Comparison of ENCODE assay signal across 9 mouse cellular contexts in genomic region chr9:64174341-64174740, GRCm38 (mm10). TPM values are rescaled to one million over a fixed set of nuclear protein-coding genes. Genes with fewer than 3 reads are reported as not detected.
DNase-seq lines count a peak whose midpoint lies in the region; ATAC-seq and TF ChIP-seq lines count a peak whose summit lies in the region.
"Had no signal": no experiment of that assay in that cellular context is flagged by ENCODE, and none has a peak within 500 bp of the region (broad histone marks: within the 10 kb centered on the region; RNA-seq: fewer than 3 reads in every experiment).

No protein-coding gene starts in this region.

- TF ChIP-seq POLR2A in liver, adult 2 months (IDR thresholded peaks at IDR 0.05; ENCODE audit: extremely low read depth, insufficient read depth, low read length): no peak
- no peak for TF ChIP-seq POLR2A in embryonic fibroblast, embryonic 13.5 days (IDR thresholded peaks at IDR 0.05; ENCODE audit: low read depth, low read length)

- H3K9me3 ChIP-seq in limb, embryonic 12.5 days: no peaks in the 10 kb centered on the region
- H3K9me3 ChIP-seq in neural tube, embryonic 15.5 days (replicated peaks): no peaks in the 10 kb centered on the region

- no peak for ATAC-seq in limb, embryonic 12.5 days (ENCODE audit: insufficient number of reproducible peaks, insufficient read depth, low FRiP score, low TSS enrichment, low read depth)
- ATAC-seq in neural tube, embryonic 15.5 days (ENCODE audit: low FRiP score): no peak
- ATAC-seq in granulocyte monocyte progenitor cell, adult 5-6 weeks (replicated peaks; ENCODE audit: poor library complexity, severe bottlenecking): no peak

- H3K79me2 ChIP-seq in liver, adult 2 months (ENCODE audit: control insufficient read depth, insufficient read depth, low read length): no peaks in the 10 kb centered on the region; the same call in 1 of the 2 replicates

- no peak overlapping the region for H3K27ac ChIP-seq in liver, adult 2 months (replicated peaks; ENCODE audit: insufficient read depth, low read depth, low read length)
- no peak overlapping the region for H3K27ac ChIP-seq in embryonic fibroblast, embryonic 13.5 days (ENCODE audit: insufficient read depth, low read length)
- H3K27ac ChIP-seq in limb, embryonic 12.5 days: no peak overlapping the region
- H3K27ac ChIP-seq in neural tube, embryonic 15.5 days (replicated peaks): no peak overlapping the region

- H3K36me3 ChIP-seq in liver, adult 2 months (ENCODE audit: control insufficient read depth, insufficient read depth, low read length): peaks cover 35% of the 10 kb centered on the region
- peaks cover 44% of the 10 kb centered on the region for H3K36me3 ChIP-seq in limb, embryonic 12.5 days
- H3K36me3 ChIP-seq in neural tube, embryonic 15.5 days: peaks cover 39% of the 10 kb centered on the region

- H3K27me3 ChIP-seq in liver, adult 2 months (ENCODE audit: control insufficient read depth, insufficient read depth, low read length): no peaks in the 10 kb centered on the region
- no peaks in the 10 kb centered on the region for H3K27me3 ChIP-seq in limb, embryonic 12.5 days
- H3K27me3 ChIP-seq in neural tube, embryonic 15.5 days (replicated peaks): no peaks in the 10 kb centered on the region

- peak overlapping the region; percentile 87 for H3K4me2 ChIP-seq in limb, embryonic 12.5 days
- peak overlapping the region; percentile 91 for H3K4me2 ChIP-seq in neural tube, embryonic 15.5 days

- no peak for DNase-seq in liver, adult 2 months (ENCODE audit: extremely low read depth, low read depth, low spot score)
- no peak for DNase-seq in liver
- DNase-seq in layer of hippocampus, adult 9-11 months: no peak
- no peak for DNase-seq in urinary bladder, postnatal 10 days (ENCODE audit: low spot score)
- DNase-seq: lung, postnatal 14 days had no signal

- peaks cover 6% of the 10 kb centered on the region for H3K4me1 ChIP-seq in liver, adult 2 months (ENCODE audit: control insufficient read depth, insufficient read depth, low read length)
- peaks cover 2% of the 10 kb centered on the region; the same call in 1 of the 2 replicates for H3K4me1 ChIP-seq in embryonic fibroblast, embryonic 13.5 days (ENCODE audit: control insufficient read depth, insufficient read depth, low read length)
- H3K4me1 ChIP-seq in limb, embryonic 12.5 days (replicated peaks): peaks cover 26% of the 10 kb centered on the region
- H3K4me1 ChIP-seq in neural tube, embryonic 15.5 days: peaks cover 27% of the 10 kb centered on the region

- TF ChIP-seq CTCF in liver, adult 2 months (IDR thresholded peaks at IDR 0.05; ENCODE audit: low read depth, low read length): no peak
- no peak for TF ChIP-seq CTCF in embryonic fibroblast, embryonic 13.5 days (IDR thresholded peaks at IDR 0.05; ENCODE audit: borderline replicate concordance, insufficient read depth, low read length)

- peak overlapping the region; percentile 9; the same call in 1 of the 2 replicates for H3K4me3 ChIP-seq in liver, adult 2 months (ENCODE audit: insufficient read depth, low read depth, low read length)
- peak overlapping the region; percentile 93 for H3K4me3 ChIP-seq in embryonic fibroblast, embryonic 13.5 days (ENCODE audit: insufficient read depth, low read length)
- peak overlapping the region; percentile 86 for H3K4me3 ChIP-seq in limb, embryonic 12.5 days (replicated peaks)
- H3K4me3 ChIP-seq in neural tube, embryonic 15.5 days (replicated peaks): peak overlapping the region; percentile 98

- H3K9ac ChIP-seq in liver, adult 2 months (ENCODE audit: low read depth, low read length): no peak overlapping the region
- peak overlapping the region; percentile 89 for H3K9ac ChIP-seq in limb, embryonic 12.5 days (replicated peaks)
- H3K9ac ChIP-seq in neural tube, embryonic 15.5 days (replicated peaks): peak overlapping the region; percentile 94

RNA-seq across cellular contexts. Expression of gene Rpl4, which starts 1.2 kb away (rescaled TPM):
- 401 and 408 TPM in 2 replicates for total RNA-seq in liver, adult 2 months (2014; rRNA removed)
- 250 and 270 TPM in 2 replicates for polyA plus RNA-seq in liver, adult 2 months (2012; rRNA removed)
- polyA plus RNA-seq in embryonic fibroblast, embryonic 13.5 days (2011; ENCODE audit: insufficient read length, low read depth, missing spikeins): 1,951 and 2,046 TPM in 2 replicates
- polyA plus RNA-seq in limb, embryonic 12.5 days (2016; fragmentation: Nextera tagmentation; extraction: Ambion mirVana): 1,142 and 1,161 TPM in 2 replicates
- polyA plus RNA-seq in neural tube, embryonic 15.5 days (2015; fragmentation: Nextera tagmentation; extraction: Ambion mirVana): 564 and 746 TPM in 2 replicates
- 3,177 and 3,393 TPM in 2 replicates for total RNA-seq in granulocyte monocyte progenitor cell, adult 5-6 weeks (2014; fragmentation: Nextera tagmentation)
- 3,068 and 3,220 TPM in 2 replicates for total RNA-seq in granulocyte monocyte progenitor cell, adult 5-6 weeks (2017)

RNA-seq across cellular contexts. Expression of gene Zwilch, which starts 1.4 kb away (rescaled TPM):
- total RNA-seq in liver, adult 2 months (2014; rRNA removed): 0.94 and 1.6 TPM in 2 replicates
- 0.12 and 0.25 TPM in 2 replicates for polyA plus RNA-seq in liver, adult 2 months (2012; rRNA removed)
- polyA plus RNA-seq in embryonic fibroblast, embryonic 13.5 days (2011; ENCODE audit: insufficient read length, low read depth, missing spikeins): 26.9 and 39.7 TPM in 2 replicates
- polyA plus RNA-seq in limb, embryonic 12.5 days (2016; fragmentation: Nextera tagmentation; extraction: Ambion mirVana): 29.5 and 32.5 TPM in 2 replicates
- polyA plus RNA-seq in neural tube, embryonic 15.5 days (2015; fragmentation: Nextera tagmentation; extraction: Ambion mirVana): 6.0 and 8.1 TPM in 2 replicates
- 61.4 and 63.4 TPM in 2 replicates for total RNA-seq in granulocyte monocyte progenitor cell, adult 5-6 weeks (2014; fragmentation: Nextera tagmentation)
- 98.1 and 118 TPM in 2 replicates for total RNA-seq in granulocyte monocyte progenitor cell, adult 5-6 weeks (2017)

RNA-seq across cellular contexts. Expression of gene Snapc5, which starts 4.7 kb away (rescaled TPM):
- 11.2 and 13.9 TPM in 2 replicates for total RNA-seq in liver, adult 2 months (2014; rRNA removed)
- 5.6 and 7.3 TPM in 2 replicates for polyA plus RNA-seq in liver, adult 2 months (2012; rRNA removed)
- 17.8 and 22.1 TPM in 2 replicates for polyA plus RNA-seq in embryonic fibroblast, embryonic 13.5 days (2011; ENCODE audit: insufficient read length, low read depth, missing spikeins)
- 28.3 and 29.3 TPM in 2 replicates for polyA plus RNA-seq in limb, embryonic 12.5 days (2016; fragmentation: Nextera tagmentation; extraction: Ambion mirVana)
- 34.9 and 37.1 TPM in 2 replicates for polyA plus RNA-seq in neural tube, embryonic 15.5 days (2015; fragmentation: Nextera tagmentation; extraction: Ambion mirVana)
- 27.6 and 29.8 TPM in 2 replicates for total RNA-seq in granulocyte monocyte progenitor cell, adult 5-6 weeks (2014; fragmentation: Nextera tagmentation)
- 43.3 and 52.1 TPM in 2 replicates for total RNA-seq in granulocyte monocyte progenitor cell, adult 5-6 weeks (2017)

RNA-seq across cellular contexts. Expression of gene Lctl, which starts 57.4 kb away (rescaled TPM):
- total RNA-seq in liver, adult 2 months (2014; rRNA removed): not detected in 2 replicates
- polyA plus RNA-seq in liver, adult 2 months (2012; rRNA removed): not detected in 2 replicates
- not detected in 2 replicates for polyA plus RNA-seq in embryonic fibroblast, embryonic 13.5 days (2011; ENCODE audit: insufficient read length, low read depth, missing spikeins)
- polyA plus RNA-seq in limb, embryonic 12.5 days (2016; fragmentation: Nextera tagmentation; extraction: Ambion mirVana): not detected in 2 replicates
- not detected in 2 replicates for polyA plus RNA-seq in neural tube, embryonic 15.5 days (2015; fragmentation: Nextera tagmentation; extraction: Ambion mirVana)
- not detected in 2 replicates for total RNA-seq in granulocyte monocyte progenitor cell, adult 5-6 weeks (2014; fragmentation: Nextera tagmentation)
- 0.15 and 0.39 TPM in 2 replicates for total RNA-seq in granulocyte monocyte progenitor cell, adult 5-6 weeks (2017)

Comparison
In these comparisons a context has a peak if more than half of its experiments do, and no peak if none do; other contexts are left out.
1. H3K4me3 ChIP-seq: peak in every context shown above with its lines; median percentile 98 in neural tube, embryonic 15.5 days; 93 in embryonic fibroblast, embryonic 13.5 days; 86 in limb, embryonic 12.5 days; 9 in liver, adult 2 months.